Mouse (Mus musculus): ENCODE results near the gene Ttc28. TPM values are rescaled to one million over a fixed set of nuclear protein-coding genes. Genes with fewer than 3 reads are reported as not detected.
A peak's percentile ranks its signal among the peaks of the same experiment; 100 is the strongest.
"Not testable (repeated sequence)": the region's sequence is repeated elsewhere in the genome, so short reads cannot be mapped to it uniquely, and the experiment has no call there.

The Ttc28 gene
- polyA plus RNA-seq, 1 experiment from 2014 or later = 17.6 TPM

DNA sequence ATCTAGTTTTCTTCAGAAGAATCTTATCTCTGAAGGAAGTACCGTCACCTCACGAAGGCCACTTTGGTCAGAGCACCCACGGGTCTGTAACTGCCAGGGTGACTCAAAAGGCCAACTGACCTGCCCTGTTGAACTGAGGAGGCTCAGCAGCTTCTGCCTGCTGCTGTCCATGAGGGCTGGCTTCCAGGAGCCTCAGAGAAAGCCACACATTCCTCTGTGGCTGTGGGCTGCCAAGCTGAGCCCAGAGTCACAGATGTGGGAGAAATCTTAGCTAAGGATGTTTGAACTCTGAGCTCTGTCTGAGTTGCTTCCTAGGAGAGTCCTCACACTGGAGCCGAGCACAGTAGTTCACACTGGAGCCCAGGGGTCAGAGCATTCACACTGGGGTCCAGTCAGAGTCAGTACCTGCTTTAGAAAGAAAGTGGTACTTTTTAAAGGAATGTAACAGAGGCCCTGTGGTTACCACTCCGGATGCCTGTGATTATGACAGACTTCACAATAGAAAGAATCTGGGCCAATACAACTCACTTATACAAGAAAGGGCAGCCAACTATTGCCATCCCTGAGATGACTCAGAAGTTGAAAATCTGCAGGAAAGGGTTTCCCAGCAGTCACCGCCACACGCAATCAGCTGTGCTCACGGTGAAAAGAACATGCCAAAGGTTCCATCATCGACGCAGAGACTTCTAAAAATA, 368.1 kb downstream of the Ttc28 start:
- Histone ChIP-seq H3K4me3 (no peak overlapping the region), H3K9me3 (no peaks in the 10 kb centered on the region), H3K4me2 (replicated peaks) (no peak overlapping the region), H3K27ac (no peak overlapping the region; the same call in 1 of the 2 replicates), H3K36me3 (peaks cover 15% of the 10 kb centered on the region; the same call in 1 of the 2 replicates), H3K27me3 (no peaks in the 10 kb centered on the region), H3K9ac (no peak overlapping the region), H3K4me1 (peaks cover 29% of the 10 kb centered on the region)
- 88% methylated on average over 10 of the region's 10 CpGs for WGBS
- no peak for ATAC-seq (ENCODE audit: low FRiP score, low read depth)

DNA sequence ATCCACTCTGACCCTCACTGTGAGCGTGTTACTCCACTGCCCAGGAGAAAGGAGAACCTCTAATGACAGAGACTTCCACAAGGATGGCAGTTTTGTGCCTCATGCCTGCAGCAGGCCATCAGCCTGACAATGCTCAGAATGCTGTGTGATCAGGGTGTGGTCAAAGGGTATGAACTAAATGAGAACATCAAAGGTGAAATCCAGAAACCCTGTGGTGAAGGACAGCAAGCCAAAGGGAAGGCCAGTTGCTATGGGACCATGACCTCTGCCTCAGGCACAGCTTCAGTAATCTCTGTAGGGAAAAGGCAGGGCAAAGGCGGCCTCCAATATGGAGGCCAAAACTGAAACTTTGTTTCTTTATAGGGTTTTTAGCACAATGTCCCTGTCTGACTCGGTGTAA, 372.5 kb downstream of the Ttc28 start:
- no peaks in the 10 kb centered on the region for H3K27me3 ChIP-seq
- H3K4me2 ChIP-seq (replicated peaks) = no peak overlapping the region
- ATAC-seq (ENCODE audit: low FRiP score, low read depth) = no peak
- no peak overlapping the region for H3K9ac ChIP-seq
- H3K36me3 ChIP-seq = peaks cover 25% of the 10 kb centered on the region
- 84% methylated on average over 3 of the region's 3 CpGs for WGBS
- H3K4me3 ChIP-seq = no peak overlapping the region
- H3K9me3 ChIP-seq = no peaks in the 10 kb centered on the region
- no peak overlapping the region for H3K27ac ChIP-seq
- peaks cover 30% of the 10 kb centered on the region for H3K4me1 ChIP-seq

DNA sequence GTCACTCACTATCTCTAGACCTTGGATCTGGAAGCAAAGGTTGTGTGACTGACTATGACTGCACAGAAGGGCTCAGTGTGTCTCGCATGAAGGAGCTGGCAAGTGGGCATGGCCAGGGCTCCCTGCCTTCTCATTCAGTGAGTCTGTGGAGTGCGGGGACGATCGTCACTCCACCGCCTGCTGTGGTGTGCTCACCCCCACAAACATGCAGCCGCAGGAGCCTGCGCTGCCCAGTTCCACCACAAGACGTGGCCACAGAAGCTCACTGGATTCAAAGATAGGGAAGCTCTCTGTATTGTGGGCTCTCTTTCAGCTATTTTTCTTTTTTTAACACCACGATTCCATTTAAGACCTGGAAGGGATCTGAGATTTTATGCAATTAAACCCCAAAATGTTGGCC, 374.8 kb downstream of the Ttc28 start:
- H3K9ac ChIP-seq = no peak overlapping the region
- H3K4me2 ChIP-seq (replicated peaks) = no peak overlapping the region
- H3K4me1 ChIP-seq = peaks cover 30% of the 10 kb centered on the region
- 84% methylated on average over 9 of the region's 9 CpGs for WGBS
- H3K27me3 ChIP-seq = no peaks in the 10 kb centered on the region
- H3K36me3 ChIP-seq = peaks cover 13% of the 10 kb centered on the region
- no peak overlapping the region for H3K4me3 ChIP-seq
- no peak for ATAC-seq (ENCODE audit: low FRiP score, low read depth)
- no peak overlapping the region for H3K27ac ChIP-seq
- no peaks in the 10 kb centered on the region for H3K9me3 ChIP-seq

DNA sequence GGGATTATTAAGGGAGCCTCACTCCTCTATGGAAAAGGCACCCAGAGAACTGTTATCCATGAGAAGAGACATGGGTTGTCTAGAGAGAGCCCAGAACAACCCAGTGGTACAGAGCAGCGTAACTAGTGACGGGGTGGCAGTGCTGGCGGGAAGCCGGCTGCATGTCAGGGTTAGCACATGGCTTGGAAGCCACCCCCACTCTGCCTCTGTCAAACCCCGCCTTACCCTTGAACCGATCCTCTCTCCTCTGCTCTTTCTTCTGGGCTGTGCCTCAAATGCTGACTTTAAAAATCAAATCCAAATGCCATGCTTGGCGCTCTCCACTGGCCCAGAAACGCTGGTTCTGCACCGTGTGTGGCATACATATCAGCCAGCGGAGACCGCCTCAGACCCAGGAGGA, 375.2 kb downstream of the Ttc28 start:
- Histone ChIP-seq H3K9me3 (no peaks in the 10 kb centered on the region), H3K27me3 (no peaks in the 10 kb centered on the region), H3K4me1 (peaks cover 28% of the 10 kb centered on the region), H3K9ac (peak overlapping the region; percentile 39), H3K27ac (no peak overlapping the region), H3K4me2 (replicated peaks) (no peak overlapping the region), H3K36me3 (peaks cover 13% of the 10 kb centered on the region), H3K4me3 (no peak overlapping the region)
- WGBS = 75% methylated on average over 11 of the region's 11 CpGs
- no peak for ATAC-seq (ENCODE audit: low FRiP score, low read depth)

DNA sequence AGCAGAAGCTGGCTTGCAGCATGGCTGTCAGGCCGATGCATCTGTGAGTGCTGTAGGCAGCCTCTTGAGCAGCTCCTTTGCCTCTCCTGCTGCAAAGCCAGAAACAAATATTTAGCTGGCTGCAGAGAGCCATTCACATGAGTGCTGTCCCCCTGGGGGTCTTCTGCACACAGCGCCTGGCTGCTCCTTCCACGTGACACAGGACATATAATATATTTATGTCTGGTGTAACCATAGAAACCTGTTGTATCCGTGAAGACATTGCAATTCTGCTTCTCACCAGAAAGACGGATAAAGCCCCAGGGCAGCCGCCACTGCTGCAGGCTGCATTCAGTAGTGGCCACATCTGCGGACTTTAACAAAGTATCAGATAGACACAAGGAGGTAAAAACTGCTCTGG, 376.6 kb downstream of the Ttc28 start:
- Histone ChIP-seq H3K4me2 (replicated peaks) (peak overlapping the region; percentile 19; the same call in 1 of the 2 replicates), H3K4me3 (no peak overlapping the region), H3K27me3 (no peaks in the 10 kb centered on the region), H3K36me3 (peaks cover 13% of the 10 kb centered on the region), H3K27ac (peak overlapping the region; percentile 63), H3K9ac (peak overlapping the region; percentile 39; the same call in 1 of the 2 replicates), H3K9me3 (no peaks in the 10 kb centered on the region), H3K4me1 (peaks cover 27% of the 10 kb centered on the region)
- 21% methylated on average over 7 of the region's 7 CpGs for WGBS
- peak; percentile 68 for ATAC-seq (ENCODE audit: low FRiP score, low read depth)

DNA sequence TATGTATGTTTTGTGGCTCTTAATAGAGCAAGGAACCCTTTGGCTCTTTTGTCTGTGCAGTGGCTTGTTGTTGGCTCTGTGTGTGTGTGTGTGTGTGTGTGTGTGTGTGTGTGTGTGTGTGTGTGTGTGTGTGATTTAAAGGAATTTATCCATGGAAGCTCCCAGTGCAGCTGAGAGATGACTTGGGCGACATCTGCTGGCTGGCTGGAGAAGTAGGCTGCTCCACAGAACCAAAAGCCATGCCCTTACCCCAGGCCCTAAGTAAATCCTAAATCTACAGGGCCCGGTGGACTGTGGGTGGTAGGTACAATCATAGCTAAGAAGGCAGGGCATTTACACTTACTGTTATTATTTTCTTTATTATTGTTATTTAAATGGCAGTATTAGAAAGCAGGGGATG, 377.5 kb downstream of the Ttc28 start:
- Histone ChIP-seq H3K27me3 (no peaks in the 10 kb centered on the region), H3K4me1 (peaks cover 32% of the 10 kb centered on the region), H3K4me2 (replicated peaks) (no peak overlapping the region), H3K9ac (no peak overlapping the region), H3K36me3 (peaks cover 13% of the 10 kb centered on the region), H3K27ac (no peak overlapping the region), H3K9me3 (no peaks in the 10 kb centered on the region), H3K4me3 (no peak overlapping the region)
- WGBS = 5% methylated on average over 2 of the region's 2 CpGs
- ATAC-seq (ENCODE audit: low FRiP score, low read depth) = no peak

DNA sequence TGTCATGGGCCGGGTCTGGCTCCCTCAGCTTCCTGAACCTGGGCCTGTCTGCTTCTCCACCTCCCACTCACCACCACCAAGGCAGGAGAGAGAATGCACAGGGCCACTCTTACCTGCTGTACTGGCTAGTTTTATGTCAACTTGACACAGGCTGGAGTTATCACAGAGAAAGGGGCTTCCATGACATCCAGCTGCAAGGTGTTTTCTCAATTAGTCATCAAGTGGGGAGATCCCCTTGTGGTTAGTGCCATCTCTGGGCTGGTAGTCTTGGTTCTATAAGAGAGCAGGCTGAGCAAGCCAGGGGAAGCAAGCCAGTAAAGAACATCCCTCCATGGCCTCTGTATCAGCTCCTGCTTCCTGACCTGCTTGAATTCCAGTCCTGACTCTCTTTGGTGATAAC, 381.6 kb downstream of the Ttc28 start:
- H3K27me3 ChIP-seq; H3K4me2 ChIP-seq (replicated peaks); H3K9ac ChIP-seq; H3K9me3 ChIP-seq; H3K27ac ChIP-seq; H3K4me3 ChIP-seq; ATAC-seq (ENCODE audit: low FRiP score, low read depth): not testable (repeated sequence)
- Histone ChIP-seq H3K36me3 (peaks cover 19% of the 10 kb centered on the region), H3K4me1 (peaks cover 32% of the 10 kb centered on the region)
- WGBS = 79% methylated on average over 1 of the region's 1 CpGs

DNA sequence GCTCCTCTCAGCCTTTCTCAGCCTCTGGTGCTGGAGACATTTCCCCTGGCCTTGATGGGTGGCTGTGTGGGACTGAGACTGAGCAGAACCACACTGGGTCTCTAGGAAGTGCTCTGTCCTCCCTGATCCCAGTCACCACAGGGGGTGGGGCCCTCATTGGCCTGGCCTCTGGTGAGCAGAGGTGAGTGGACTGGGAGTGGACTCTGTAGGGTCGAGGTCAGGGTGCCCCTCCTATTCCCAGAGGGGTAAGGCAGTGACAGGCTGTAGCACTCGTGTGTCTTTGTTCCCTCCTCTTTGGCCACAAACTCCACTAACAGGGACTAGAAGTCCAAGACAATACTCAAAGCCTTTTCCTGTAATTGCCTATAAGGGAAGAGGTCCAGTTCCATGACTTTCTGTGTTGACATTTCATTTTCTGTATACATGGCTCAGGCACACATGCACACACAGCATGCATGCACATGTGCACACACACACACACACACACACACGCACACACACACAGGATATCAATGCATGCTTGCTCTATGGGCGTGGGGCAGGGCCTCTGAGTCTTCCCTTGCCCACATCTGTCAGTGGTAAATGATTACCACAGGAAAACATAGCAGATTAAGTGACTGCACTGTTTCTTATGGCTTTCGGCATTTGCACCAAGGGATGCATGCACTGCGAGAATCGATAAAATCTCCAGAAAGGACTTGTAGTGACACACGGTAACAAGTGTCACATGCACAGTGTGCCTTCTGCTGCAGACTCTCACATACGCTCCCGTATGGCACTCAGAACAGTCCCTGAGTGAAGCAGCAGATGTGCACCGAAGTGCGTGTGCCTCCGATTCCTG, 382.4 kb downstream of the Ttc28 start:
- Histone ChIP-seq H3K27ac (peak overlapping the region; percentile 10; the same call in 1 of the 2 replicates), H3K36me3 (peaks cover 27% of the 10 kb centered on the region), H3K4me3 (no peak overlapping the region), H3K9ac (no peak overlapping the region), H3K9me3 (peaks cover 10% of the 10 kb centered on the region; the same call in 1 of the 2 replicates), H3K27me3 (no peaks in the 10 kb centered on the region), H3K4me2 (replicated peaks) (no peak overlapping the region), H3K4me1 (peaks cover 24% of the 10 kb centered on the region)
- 58% methylated on average over 13 of the region's 13 CpGs for WGBS
- no peak for ATAC-seq (ENCODE audit: low FRiP score, low read depth)

DNA sequence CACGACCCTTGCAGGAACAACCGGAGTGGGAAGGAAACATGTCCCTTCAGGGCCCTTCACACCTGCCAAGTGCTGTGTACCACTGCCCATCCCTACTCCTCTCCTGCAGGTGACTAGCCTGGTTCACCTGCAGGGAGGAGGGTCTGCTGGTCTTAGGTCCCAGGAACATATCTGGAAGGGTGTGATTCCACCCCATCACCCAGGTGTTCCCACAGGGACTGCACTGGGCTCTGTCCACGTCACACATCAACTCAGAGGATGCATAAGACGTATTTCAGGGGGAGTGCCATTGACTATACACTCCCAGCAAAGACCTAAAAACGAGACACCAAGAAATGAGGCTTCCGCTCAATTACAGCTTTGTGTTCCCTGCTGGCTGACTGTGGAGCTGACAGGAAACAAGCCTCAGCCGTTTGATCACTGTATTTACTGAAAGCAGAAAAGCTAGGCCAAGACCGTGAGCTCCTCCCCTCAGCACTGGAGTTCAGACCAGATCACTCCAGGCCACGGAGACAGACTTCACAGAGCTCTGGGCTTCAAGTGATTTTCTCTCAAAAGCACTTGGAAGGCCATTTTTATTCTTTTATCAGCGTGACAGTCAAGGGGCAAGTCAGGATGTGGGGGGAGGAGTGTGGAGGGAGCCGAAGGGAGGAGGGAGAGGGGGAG, 383.1 kb downstream of the Ttc28 start:
- no peak overlapping the region for H3K4me2 ChIP-seq (replicated peaks)
- peaks cover 35% of the 10 kb centered on the region for H3K36me3 ChIP-seq
- peaks cover 10% of the 10 kb centered on the region; the same call in 1 of the 2 replicates for H3K9me3 ChIP-seq
- peak overlapping the region; percentile 39; the same call in 1 of the 2 replicates for H3K27ac ChIP-seq
- ATAC-seq (ENCODE audit: low FRiP score, low read depth) = no peak; the same call in 1 of the 2 replicates
- H3K9ac ChIP-seq = no peak overlapping the region
- no peaks in the 10 kb centered on the region for H3K27me3 ChIP-seq
- H3K4me3 ChIP-seq = no peak overlapping the region
- H3K4me1 ChIP-seq = peaks cover 24% of the 10 kb centered on the region
- 15% methylated on average over 11 of the region's 11 CpGs for WGBS

DNA sequence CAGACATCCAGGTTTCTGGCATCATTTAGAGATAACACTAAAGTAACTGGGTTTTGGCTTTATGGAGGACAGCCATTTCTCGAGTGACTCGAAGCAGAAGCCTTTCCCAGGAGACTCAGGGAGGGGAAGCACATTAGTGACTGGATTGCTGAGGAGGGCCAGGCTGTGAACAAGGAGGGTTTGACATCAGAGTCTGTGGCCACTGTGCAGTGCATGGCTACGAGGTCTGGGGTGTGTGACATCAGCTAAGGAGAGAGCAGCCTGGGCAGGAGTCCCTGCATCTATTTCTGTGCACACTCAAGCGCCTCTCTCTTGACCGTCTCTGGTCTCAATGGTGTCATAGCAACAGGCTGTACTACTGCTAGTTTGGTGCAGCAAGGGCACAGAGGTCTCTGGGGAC, 383.8 kb downstream of the Ttc28 start:
- Histone ChIP-seq H3K27me3 (no peaks in the 10 kb centered on the region), H3K9me3 (peaks cover 10% of the 10 kb centered on the region; the same call in 1 of the 2 replicates), H3K27ac (peak overlapping the region; percentile 39; the same call in 1 of the 2 replicates), H3K9ac (peak overlapping the region; percentile 35; the same call in 1 of the 2 replicates), H3K4me1 (peaks cover 24% of the 10 kb centered on the region), H3K4me2 (replicated peaks) (no peak overlapping the region), H3K36me3 (peaks cover 41% of the 10 kb centered on the region), H3K4me3 (no peak overlapping the region)
- WGBS = 33% methylated on average over 5 of the region's 5 CpGs
- ATAC-seq (ENCODE audit: low FRiP score, low read depth) = no peak

DNA sequence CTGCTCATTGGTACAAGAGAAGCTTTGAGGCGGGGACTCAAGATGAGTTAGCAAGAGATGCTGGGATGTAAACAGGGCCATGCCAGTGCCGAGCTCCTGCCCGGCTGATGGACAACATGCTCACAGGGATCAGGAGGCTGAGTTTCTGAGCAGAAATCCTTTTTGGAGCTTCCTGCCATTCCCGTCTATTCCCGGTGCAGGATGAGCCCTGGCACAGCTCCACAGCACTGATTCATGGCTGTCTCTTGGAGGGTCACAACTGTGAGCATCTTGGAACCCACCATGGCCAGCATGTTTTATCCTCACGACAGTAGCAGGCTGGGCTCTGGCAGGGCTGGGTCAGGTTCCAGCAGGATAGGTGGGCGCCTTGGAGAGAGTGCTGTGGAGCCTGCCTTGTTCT, 384.9 kb downstream of the Ttc28 start:
- peaks cover 25% of the 10 kb centered on the region for H3K4me1 ChIP-seq

DNA sequence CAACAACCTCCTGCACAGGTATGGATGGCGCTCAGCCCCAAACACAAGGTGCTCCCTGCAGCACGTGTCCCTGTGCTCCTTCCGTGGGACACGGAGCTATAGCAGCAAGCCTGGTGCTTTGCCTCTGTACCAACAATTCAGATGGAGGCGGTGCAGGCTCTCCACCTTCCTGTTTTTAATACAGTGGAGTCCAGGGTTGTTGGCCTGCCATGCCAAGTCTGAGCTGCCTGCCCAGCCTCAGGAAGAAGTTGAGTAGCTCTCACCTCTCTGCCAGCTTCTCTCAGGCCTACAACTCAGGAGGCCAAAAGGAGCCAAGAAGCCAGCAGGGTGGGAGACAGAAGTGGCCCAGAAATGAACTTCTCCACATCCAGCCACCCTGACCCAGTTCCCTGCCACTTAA, 387.1 kb downstream of the Ttc28 start:
- H3K4me2 ChIP-seq (replicated peaks) = no peak overlapping the region
- 94% methylated on average over 5 of the region's 5 CpGs for WGBS
- ATAC-seq (ENCODE audit: low FRiP score, low read depth) = no peak
- H3K27me3 ChIP-seq = no peaks in the 10 kb centered on the region
- no peak overlapping the region for H3K27ac ChIP-seq
- no peak overlapping the region for H3K9ac ChIP-seq
- peaks cover 67% of the 10 kb centered on the region for H3K36me3 ChIP-seq
- H3K4me3 ChIP-seq = no peak overlapping the region
- peaks cover 10% of the 10 kb centered on the region; the same call in 1 of the 2 replicates for H3K9me3 ChIP-seq
- peaks cover 25% of the 10 kb centered on the region for H3K4me1 ChIP-seq

More for the DNA sequence above, 384.9 kb downstream of the Ttc28 start:
- Histone ChIP-seq H3K9ac (no peak overlapping the region), H3K27me3 (no peaks in the 10 kb centered on the region), H3K36me3 (peaks cover 51% of the 10 kb centered on the region), H3K9me3 (peaks cover 10% of the 10 kb centered on the region; the same call in 1 of the 2 replicates), H3K27ac (no peak overlapping the region), H3K4me2 (replicated peaks) (no peak overlapping the region), H3K4me3 (no peak overlapping the region)
- WGBS = 85% methylated on average over 7 of the region's 7 CpGs
- ATAC-seq (ENCODE audit: low FRiP score, low read depth) = no peak

All from limb, embryonic 13.5 days (tissue).